Mouse (Mus musculus) forebrain, embryonic 10.5 days (tissue): ENCODE measurements around the gene Fam241b. TPM values are rescaled to one million over a fixed set of nuclear protein-coding genes. Genes with fewer than 3 reads are reported as not detected.

ENCODE experiments used
- DNase-seq: peaks from one replicate; pipeline ENCODE4 v3.0.0-alpha.2; 2017; ENCODE audit warnings: low spot score; ENCODE audit errors: extremely low spot score
- H3K27ac ChIP-seq: fragments of 300-500 bp; sonication (generic); 2 replicates; pipeline ENCODE4 v1.5.1; 2016; ENCODE audit warnings: mild to moderate bottlenecking
- H3K27me3 ChIP-seq: fragments of 300-500 bp; sonication (generic); 2 replicates; pipeline ENCODE4 v1.6.1; 2016; ENCODE audit warnings: mild to moderate bottlenecking; ENCODE audit not compliant: poor library complexity, severe bottlenecking
- H3K36me3 ChIP-seq: fragments of 300-500 bp; sonication (generic); replicated peaks from 2 replicates; pipeline ENCODE4 v1.6.1; 2016; ENCODE audit warnings: mild to moderate bottlenecking, moderate library complexity
- H3K4me1 ChIP-seq: fragments of 300-500 bp; sonication (generic); 2 replicates; pipeline ENCODE4 v1.6.1; 2016
- H3K4me3 ChIP-seq: fragments of 300-500 bp; sonication (generic); 2 replicates; pipeline ENCODE4 v1.5.1; 2016; ENCODE audit warnings: mild to moderate bottlenecking, moderate library complexity
- H3K9me3 ChIP-seq: fragments of 300-500 bp; sonication (generic); 2 replicates; pipeline ENCODE4 v1.6.1; 2016; ENCODE audit warnings: mild to moderate bottlenecking, moderate library complexity
- WGBS: fragments of 180-500 bp; shearing (Covaris S2); methylation state at CpG from one replicate; pipeline ENCODE4 v1.1.7; 2016; 5-methylcytosine and 5-hydroxymethylcytosine counted together
- polyA plus RNA-seq: library from polyadenylated mRNA; unstranded; fragments of >200 nt; fragmentation: Nextera tagmentation; extraction: Ambion mirVana; gene quantifications from 2 replicates; pipeline ENCODE4 v1.2.1, GENCODE M21; 2016

Fam241b gene
- polyA plus RNA-seq, 1 experiment from 2014 or later: 21.0 TPM

- Histone ChIP-seq H3K9me3 (no peaks in the 10 kb centered on the region), H3K4me1 (peaks cover 20% of the 10 kb centered on the region; the same call in 1 of the 2 replicates), H3K27ac (no peak overlapping the region), H3K27me3 (peaks cover 66% of the 10 kb centered on the region), H3K36me3 (no peaks in the 10 kb centered on the region), H3K4me3 (no peak overlapping the region)
- WGBS: 43% methylated on average over 6 of the region's 6 CpGs
- DNase-seq: no peak
Observed at GRCm38 (mm10) chr10:62127137-62127536, 16.6 kb downstream of the Fam241b start.

GRCm38 (mm10) chr10:62113865-62114647 lies 29.7 kb downstream of the Fam241b start:
- no peak overlapping the region for H3K4me3 ChIP-seq
- peak overlapping the region; percentile 56; the same call in 1 of the 2 replicates for H3K27ac ChIP-seq
- DNase-seq: no peak
- WGBS: 65% methylated on average over 9 of the region's 9 CpGs
- H3K4me1 ChIP-seq: peaks cover 33% of the 10 kb centered on the region
- no peaks in the 10 kb centered on the region for H3K9me3 ChIP-seq
- no peaks in the 10 kb centered on the region for H3K36me3 ChIP-seq
- H3K27me3 ChIP-seq: peaks cover 39% of the 10 kb centered on the region

- Histone ChIP-seq H3K9me3 (no peaks in the 10 kb centered on the region), H3K27me3 (peaks cover 62% of the 10 kb centered on the region), H3K36me3 (no peaks in the 10 kb centered on the region), H3K4me3 (peak overlapping the region; percentile 72), H3K4me1 (peaks cover 33% of the 10 kb centered on the region), H3K27ac (peak overlapping the region; percentile 90; the same call in 1 of the 2 replicates)
- no peak for DNase-seq
- 46% methylated on average over 6 of the region's 6 CpGs for WGBS
Observed at GRCm38 (mm10) chr10:62111207-62111576, 32.5 kb downstream of the Fam241b start.

- no peaks in the 10 kb centered on the region for H3K9me3 ChIP-seq
- H3K4me1 ChIP-seq: peaks cover 33% of the 10 kb centered on the region
- DNase-seq: peak; percentile 83
- H3K4me3 ChIP-seq: peak overlapping the region; percentile 72
- no peaks in the 10 kb centered on the region for H3K36me3 ChIP-seq
- H3K27ac ChIP-seq: peak overlapping the region; percentile 90
- peaks cover 62% of the 10 kb centered on the region for H3K27me3 ChIP-seq
- WGBS: under 1% methylated on average over 57 of the region's 57 CpGs
Observed at GRCm38 (mm10) chr10:62110504-62111206, 33.1 kb downstream of the Fam241b start.

- DNase-seq: no peak
- H3K9me3 ChIP-seq: no peaks in the 10 kb centered on the region
- 75% methylated on average over 9 of the region's 9 CpGs for WGBS
- no peak overlapping the region for H3K27ac ChIP-seq
- H3K4me3 ChIP-seq: no peak overlapping the region
- H3K27me3 ChIP-seq: peaks cover 75% of the 10 kb centered on the region
- peaks cover 18% of the 10 kb centered on the region for H3K4me1 ChIP-seq
- no peaks in the 10 kb centered on the region for H3K36me3 ChIP-seq
Observed at GRCm38 (mm10) chr10:62107048-62107447, 36.7 kb downstream of the Fam241b start.

GRCm38 (mm10) chr10:62104835-62105576 lies 38.7 kb downstream of the Fam241b start:
- peaks cover 71% of the 10 kb centered on the region for H3K27me3 ChIP-seq
- peaks cover 25% of the 10 kb centered on the region for H3K4me1 ChIP-seq
- H3K9me3 ChIP-seq: no peaks in the 10 kb centered on the region
- no peaks in the 10 kb centered on the region for H3K36me3 ChIP-seq
- no peak overlapping the region for H3K4me3 ChIP-seq
- peak; percentile 66 for DNase-seq
- WGBS: 30% methylated on average over 7 of the region's 7 CpGs
- H3K27ac ChIP-seq: no peak overlapping the region

GRCm38 (mm10) chr10:62101504-62102439 lies 41.9 kb downstream of the Fam241b start:
- H3K9me3 ChIP-seq: no peaks in the 10 kb centered on the region
- peaks cover 25% of the 10 kb centered on the region for H3K4me1 ChIP-seq
- H3K36me3 ChIP-seq: no peaks in the 10 kb centered on the region
- DNase-seq: peak; percentile 78
- peaks cover 41% of the 10 kb centered on the region for H3K27me3 ChIP-seq
- 12% methylated on average over 7 of the region's 7 CpGs for WGBS
- peak overlapping the region; percentile 68; the same call in 1 of the 2 replicates for H3K27ac ChIP-seq
- no peak overlapping the region for H3K4me3 ChIP-seq

- 73% methylated on average over 10 of the region's 10 CpGs for WGBS
- Histone ChIP-seq H3K9me3 (no peaks in the 10 kb centered on the region), H3K27ac (peak overlapping the region; percentile 68), H3K27me3 (peaks cover 37% of the 10 kb centered on the region), H3K4me3 (no peak overlapping the region), H3K36me3 (no peaks in the 10 kb centered on the region), H3K4me1 (peaks cover 25% of the 10 kb centered on the region)
- DNase-seq: no peak
Observed at GRCm38 (mm10) chr10:62099749-62100403, 43.8 kb downstream of the Fam241b start.

GRCm38 (mm10) chr10:62094401-62094800 lies 49.3 kb downstream of the Fam241b start:
- no peak for DNase-seq
- Histone ChIP-seq H3K36me3 (no peaks in the 10 kb centered on the region), H3K9me3 (no peaks in the 10 kb centered on the region), H3K27ac (no peak overlapping the region), H3K4me3 (no peak overlapping the region), H3K4me1 (no peaks in the 10 kb centered on the region; the same call in 1 of the 2 replicates), H3K27me3 (no peaks in the 10 kb centered on the region; the same call in 1 of the 2 replicates)
- 91% methylated on average over 6 of the region's 6 CpGs for WGBS

- H3K36me3 ChIP-seq: no peaks in the 10 kb centered on the region
- 80% methylated on average over 7 of the region's 7 CpGs for WGBS
- DNase-seq: no peak
- no peaks in the 10 kb centered on the region for H3K4me1 ChIP-seq
- no peaks in the 10 kb centered on the region; the same call in 1 of the 2 replicates for H3K27me3 ChIP-seq
- H3K4me3 ChIP-seq: no peak overlapping the region
- no peak overlapping the region for H3K27ac ChIP-seq
- no peaks in the 10 kb centered on the region for H3K9me3 ChIP-seq
Observed at GRCm38 (mm10) chr10:62093903-62094302, 49.8 kb downstream of the Fam241b start.

- H3K27ac ChIP-seq: no peak overlapping the region
- no peaks in the 10 kb centered on the region for H3K9me3 ChIP-seq
- no peaks in the 10 kb centered on the region for H3K36me3 ChIP-seq
- no peaks in the 10 kb centered on the region for H3K4me1 ChIP-seq
- no peaks in the 10 kb centered on the region for H3K27me3 ChIP-seq
- no peak for DNase-seq
- no peak overlapping the region for H3K4me3 ChIP-seq
Observed at GRCm38 (mm10) chr10:62089486-62089885, 54.2 kb downstream of the Fam241b start.
